Mouse (Mus musculus): ENCODE results near the gene Sco2. TPM values are rescaled to one million over a fixed set of nuclear protein-coding genes. Genes with fewer than 3 reads are reported as not detected.

Sco2 gene
- 31.1 and 34.1 TPM in 2 replicates for polyA plus RNA-seq (2012; rRNA removed)

DNA sequence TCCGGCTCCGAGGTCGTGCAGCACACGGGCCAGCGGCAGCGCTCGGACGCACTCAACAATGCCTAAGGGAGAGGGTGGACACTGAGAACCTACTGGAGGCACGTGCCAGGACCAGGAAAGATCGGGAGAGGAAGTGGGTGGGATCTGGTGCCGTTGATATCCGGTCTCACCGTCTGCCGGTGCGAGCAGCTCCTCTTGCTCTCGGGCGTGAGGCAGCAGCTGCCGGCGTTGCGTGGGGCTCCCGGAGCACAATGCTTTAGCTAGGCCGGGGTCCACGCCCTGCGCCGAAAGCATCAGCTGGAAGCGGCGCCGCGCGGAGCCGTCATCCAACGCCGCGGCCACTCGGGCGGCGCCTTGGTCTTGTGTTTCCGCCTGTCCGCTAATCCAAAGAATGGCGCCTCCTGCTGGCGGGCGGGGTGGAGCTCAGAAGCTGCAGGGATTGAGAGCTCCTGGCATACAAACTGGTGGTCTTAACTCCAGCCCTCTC, at the start of gene Sco2:
Sco2 (minus strand) TSS at position 85 of the 487 bp plus-strand sequence.
- Histone ChIP-seq H3K36me3 (ENCODE audit: control insufficient read depth, insufficient read depth, low read length) (no peaks in the 10 kb centered on the region), H3K4me3 (ENCODE audit: control insufficient read depth, low read depth, low read length) (peak within 1 kb of the TSS; percentile 91), H3K4me1 (ENCODE audit: control insufficient read depth, insufficient read depth, low read length) (peaks cover 29% of the 10 kb centered on the region), H3K27ac (ENCODE audit: control insufficient read depth, insufficient read depth, low read depth, low read length) (peak within 1 kb of the TSS; percentile 91), H3K27me3 (ENCODE audit: control insufficient read depth, insufficient read depth, low read length) (no peaks in the 10 kb centered on the region)
- peak; percentile 84; the same call in 1 of the 2 replicates for TF ChIP-seq POLR2A (IDR thresholded peaks at IDR 0.05; ENCODE audit: control insufficient read depth, low read depth, low read length)
- peak; percentile 72; the same call in 1 of the 2 replicates for TF ChIP-seq CTCF (IDR thresholded peaks at IDR 0.05; ENCODE audit: control insufficient read depth, insufficient read depth, insufficient replicate concordance, low read depth, low read length)

DNA sequence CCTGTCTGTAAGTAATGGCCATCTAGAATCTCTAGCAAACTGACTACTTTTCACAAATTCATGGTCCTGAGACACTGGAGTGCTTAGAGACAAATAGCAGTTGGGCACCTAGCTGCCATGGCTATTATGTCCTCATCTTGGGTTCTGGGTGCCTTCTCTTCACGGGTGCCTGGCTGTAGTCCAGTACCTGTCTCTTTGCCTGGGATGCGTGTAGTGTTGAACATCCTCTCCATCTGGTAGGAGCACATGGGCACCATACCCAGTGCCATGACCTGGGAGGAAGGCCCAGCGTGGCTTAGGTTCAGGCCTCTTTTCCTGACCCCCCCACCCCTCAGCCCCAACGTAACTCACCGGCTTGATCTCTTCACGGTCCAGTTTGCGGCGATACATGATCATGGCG, 48.3 kb upstream of the Sco2 start:
- Histone ChIP-seq H3K27ac (ENCODE audit: control insufficient read depth, insufficient read depth, low read depth, low read length) (no peak overlapping the region), H3K4me1 (ENCODE audit: control insufficient read depth, insufficient read depth, low read length) (peaks cover 18% of the 10 kb centered on the region), H3K4me3 (ENCODE audit: control insufficient read depth, low read depth, low read length) (no peak overlapping the region), H3K27me3 (ENCODE audit: control insufficient read depth, insufficient read depth, low read length) (no peaks in the 10 kb centered on the region), H3K36me3 (ENCODE audit: control insufficient read depth, insufficient read depth, low read length) (no peaks in the 10 kb centered on the region; the same call in 1 of the 2 replicates)
- TF ChIP-seq POLR2A (IDR thresholded peaks at IDR 0.05; ENCODE audit: control insufficient read depth, low read depth, low read length) (no peak), CTCF (IDR thresholded peaks at IDR 0.05; ENCODE audit: control insufficient read depth, insufficient read depth, insufficient replicate concordance, low read depth, low read length) (no peak)

DNA sequence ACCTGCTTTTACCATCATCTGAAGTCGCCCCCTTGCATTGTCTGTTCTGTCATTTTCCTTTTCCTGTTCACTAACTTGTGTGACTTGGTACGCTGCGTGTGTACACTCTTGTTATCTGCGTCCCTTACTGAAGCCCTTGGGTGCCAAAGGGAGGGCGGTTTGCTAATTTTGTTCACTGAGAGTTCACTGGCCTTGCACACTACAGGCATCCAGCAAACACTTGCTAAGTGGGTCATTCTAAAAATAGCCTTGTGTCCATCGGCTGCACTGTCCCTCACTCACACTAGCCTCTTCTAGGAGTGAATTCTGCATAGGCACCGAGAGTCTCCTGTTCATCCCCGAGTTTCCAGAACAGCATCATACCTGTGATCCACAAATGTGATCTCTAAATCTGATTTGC, 41.6 kb upstream of the Sco2 start:
- Histone ChIP-seq H3K4me3 (ENCODE audit: control insufficient read depth, low read depth, low read length) (no peak overlapping the region), H3K36me3 (ENCODE audit: control insufficient read depth, insufficient read depth, low read length) (no peaks in the 10 kb centered on the region; the same call in 1 of the 2 replicates), H3K4me1 (ENCODE audit: control insufficient read depth, insufficient read depth, low read length) (peaks cover 9% of the 10 kb centered on the region), H3K27me3 (ENCODE audit: control insufficient read depth, insufficient read depth, low read length) (no peaks in the 10 kb centered on the region), H3K27ac (ENCODE audit: control insufficient read depth, insufficient read depth, low read depth, low read length) (no peak overlapping the region)
- no peak for TF ChIP-seq POLR2A (IDR thresholded peaks at IDR 0.05; ENCODE audit: control insufficient read depth, low read depth, low read length)
- TF ChIP-seq CTCF (IDR thresholded peaks at IDR 0.05; ENCODE audit: control insufficient read depth, insufficient read depth, insufficient replicate concordance, low read depth, low read length) = no peak

GRCm38 (mm10) chr15:89410118-89410517, 36.5 kb upstream of the Sco2 start, which contains the start of gene Syce3:
TSS of gene Syce3 (minus strand) at chr15:89410503.
- TF ChIP-seq CTCF (IDR thresholded peaks at IDR 0.05; ENCODE audit: control insufficient read depth, insufficient read depth, insufficient replicate concordance, low read depth, low read length) (no peak), POLR2A (IDR thresholded peaks at IDR 0.05; ENCODE audit: control insufficient read depth, low read depth, low read length) (peak; percentile 78)
- Histone ChIP-seq H3K27ac (ENCODE audit: control insufficient read depth, insufficient read depth, low read depth, low read length) (peak within 1 kb of the TSS; percentile 96), H3K36me3 (ENCODE audit: control insufficient read depth, insufficient read depth, low read length) (no peaks in the 10 kb centered on the region), H3K4me3 (ENCODE audit: control insufficient read depth, low read depth, low read length) (peak within 1 kb of the TSS; percentile 93), H3K4me1 (ENCODE audit: control insufficient read depth, insufficient read depth, low read length) (peaks cover 8% of the 10 kb centered on the region), H3K27me3 (ENCODE audit: control insufficient read depth, insufficient read depth, low read length) (no peaks in the 10 kb centered on the region)

DNA sequence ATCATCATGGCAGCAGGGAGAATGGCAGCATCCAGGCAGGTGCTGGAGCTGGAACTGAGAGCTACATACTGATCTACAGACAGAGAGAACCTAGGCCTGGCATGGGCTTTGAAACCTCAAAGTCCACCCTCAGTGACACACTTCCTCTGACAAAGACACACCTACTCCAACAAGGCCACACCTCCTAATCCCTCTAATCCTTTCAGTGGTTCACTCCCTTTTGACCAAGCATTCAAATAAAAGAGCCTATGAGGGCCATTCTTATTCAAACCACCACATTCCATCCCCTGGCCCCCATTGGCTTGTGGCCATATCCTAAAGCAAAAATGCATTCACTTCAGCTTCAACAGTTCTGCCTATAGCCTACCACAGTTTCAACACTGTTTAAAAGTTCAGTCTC, 33.0 kb upstream of the Sco2 start:
- TF ChIP-seq CTCF (IDR thresholded peaks at IDR 0.05; ENCODE audit: control insufficient read depth, insufficient read depth, insufficient replicate concordance, low read depth, low read length) (no peak), POLR2A (IDR thresholded peaks at IDR 0.05; ENCODE audit: control insufficient read depth, low read depth, low read length) (no peak)
- Histone ChIP-seq H3K27ac (ENCODE audit: control insufficient read depth, insufficient read depth, low read depth, low read length) (no peak overlapping the region), H3K27me3 (ENCODE audit: control insufficient read depth, insufficient read depth, low read length) (no peaks in the 10 kb centered on the region), H3K4me1 (ENCODE audit: control insufficient read depth, insufficient read depth, low read length) (peaks cover 8% of the 10 kb centered on the region), H3K4me3 (ENCODE audit: control insufficient read depth, low read depth, low read length) (no peak overlapping the region), H3K36me3 (ENCODE audit: control insufficient read depth, insufficient read depth, low read length) (no peaks in the 10 kb centered on the region)

GRCm38 (mm10) chr15:89404831-89405623, 31.4 kb upstream of the Sco2 start:
- Histone ChIP-seq H3K36me3 (ENCODE audit: control insufficient read depth, insufficient read depth, low read length) (no peaks in the 10 kb centered on the region), H3K4me3 (ENCODE audit: control insufficient read depth, low read depth, low read length) (no peak overlapping the region), H3K27ac (ENCODE audit: control insufficient read depth, insufficient read depth, low read depth, low read length) (no peak overlapping the region), H3K4me1 (ENCODE audit: control insufficient read depth, insufficient read depth, low read length) (peaks cover 4% of the 10 kb centered on the region), H3K27me3 (ENCODE audit: control insufficient read depth, insufficient read depth, low read length) (no peaks in the 10 kb centered on the region)
- TF ChIP-seq CTCF (IDR thresholded peaks at IDR 0.05; ENCODE audit: control insufficient read depth, insufficient read depth, insufficient replicate concordance, low read depth, low read length) = no peak
- TF ChIP-seq POLR2A (IDR thresholded peaks at IDR 0.05; ENCODE audit: control insufficient read depth, low read depth, low read length) = no peak

DNA sequence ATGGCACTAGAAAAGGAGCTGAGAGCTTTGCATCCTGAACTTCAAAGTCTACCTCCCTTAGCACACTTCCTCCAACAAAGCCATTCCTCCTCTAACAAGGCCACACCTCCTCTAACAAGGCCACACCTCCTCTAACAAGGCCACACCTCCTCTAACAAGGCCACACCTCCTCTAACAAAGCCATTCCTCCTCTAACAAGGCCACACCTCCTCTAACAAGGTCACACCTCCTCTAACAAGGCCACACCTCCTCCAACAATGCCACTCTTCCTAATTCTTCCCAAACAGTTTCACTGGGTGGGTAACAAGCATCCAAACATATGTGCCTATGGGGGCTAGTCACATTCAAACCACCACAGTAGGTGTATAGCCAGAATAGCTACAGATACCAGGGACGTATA, 28.8 kb upstream of the Sco2 start:
- H3K4me1 ChIP-seq (ENCODE audit: control insufficient read depth, insufficient read depth, low read length) = no peaks in the 10 kb centered on the region
- no peak overlapping the region for H3K4me3 ChIP-seq (ENCODE audit: control insufficient read depth, low read depth, low read length)
- no peak overlapping the region for H3K27ac ChIP-seq (ENCODE audit: control insufficient read depth, insufficient read depth, low read depth, low read length)
- H3K27me3 ChIP-seq (ENCODE audit: control insufficient read depth, insufficient read depth, low read length) = no peaks in the 10 kb centered on the region
- no peak for TF ChIP-seq POLR2A (IDR thresholded peaks at IDR 0.05; ENCODE audit: control insufficient read depth, low read depth, low read length)
- H3K36me3 ChIP-seq (ENCODE audit: control insufficient read depth, insufficient read depth, low read length) = no peaks in the 10 kb centered on the region

All from testis, adult 2 months (tissue).